Mouse (Mus musculus) lung, embryonic 16.5 days (tissue): Measurements from ENCODE around the gene Actbl2. TPM values are rescaled to one million over a fixed set of nuclear protein-coding genes. Genes with fewer than 3 reads are reported as not detected.

Experiments used
- ATAC-seq: fragments of 200-750 bp; cut with Nextera tagmentation; 2 replicates; pipeline ENCODE4 v1.8.0; 2017; ENCODE audit warnings: low read depth, mild to moderate bottlenecking, moderate library complexity
- H3K27ac ChIP-seq: fragments of 300-500 bp; sonication (generic); 2 replicates; pipeline ENCODE4 v1.5.1; 2014; ENCODE audit warnings: mild to moderate bottlenecking, control low read depth, low read length
- H3K27me3 ChIP-seq: fragments of 300-500 bp; sonication (generic); 2 replicates; pipeline ENCODE4 v1.6.1; 2014; ENCODE audit warnings: low read depth, low read length, mixed read lengths; ENCODE audit not compliant: control insufficient read depth, insufficient read depth
- H3K36me3 ChIP-seq: fragments of 300-500 bp; sonication (generic); 2 replicates; pipeline ENCODE4 v1.6.1; 2014; ENCODE audit warnings: low read length; ENCODE audit not compliant: control insufficient read depth, insufficient read depth
- H3K4me1 ChIP-seq: fragments of 300-500 bp; sonication (generic); replicated peaks from 2 replicates; pipeline ENCODE4 v1.6.1; 2014; ENCODE audit warnings: low read length, mixed read lengths; ENCODE audit not compliant: control insufficient read depth, insufficient read depth
- H3K4me2 ChIP-seq: fragments of 300-500 bp; sonication (generic); 2 replicates; pipeline ENCODE4 v1.6.1; 2014; ENCODE audit warnings: low read depth, low read length, control low read depth
- H3K4me3 ChIP-seq: fragments of 300-500 bp; sonication (generic); 2 replicates; pipeline ENCODE4 v1.5.1; 2014; ENCODE audit warnings: mild to moderate bottlenecking, low read length, control low read depth
- H3K9ac ChIP-seq: fragments of 300-500 bp; sonication (generic); 2 replicates; pipeline ENCODE4 v1.6.1; 2014; ENCODE audit warnings: low read length, control low read depth
- H3K9me3 ChIP-seq: fragments of 300-500 bp; sonication (generic); 2 replicates; pipeline ENCODE4 v1.6.1; 2016; ENCODE audit warnings: low read length; ENCODE audit not compliant: control insufficient read depth
- WGBS: fragments of 180-500 bp; shearing (Covaris S2); extraction: QIAGEN DNeasy Blood & Tissue Kit; methylation state at CpG from one replicate; pipeline ENCODE4 v1.1.7; 2014; 5-methylcytosine and 5-hydroxymethylcytosine counted together
- polyA plus RNA-seq: library from polyadenylated mRNA; unstranded; fragments of >200 nt; fragmentation: Nextera tagmentation; extraction: Ambion mirVana; gene quantifications from 2 replicates; pipeline ENCODE4 v1.2.1, GENCODE M21; 2015

Gene Actbl2
- polyA plus RNA-seq, 1 experiment from 2014 or later = not detected

DNA sequence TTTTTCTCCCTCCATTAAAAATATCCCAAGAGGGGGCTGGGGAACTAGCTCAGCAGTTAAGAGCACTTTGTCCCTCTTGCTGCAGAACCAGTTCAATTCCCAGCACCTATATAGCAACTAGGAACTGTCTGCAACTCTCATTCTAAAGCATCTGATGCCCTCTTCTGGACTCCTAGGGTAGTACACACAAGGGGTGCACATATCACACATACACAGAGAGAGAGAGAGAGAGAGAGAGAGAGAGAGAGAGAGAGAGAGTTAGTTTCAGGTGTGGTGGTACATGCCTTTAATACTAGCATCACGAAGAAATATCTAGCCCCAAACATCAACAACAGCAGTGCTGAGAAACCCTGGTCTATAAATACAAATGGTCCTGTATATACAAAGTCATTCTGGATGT lies 17.5 kb upstream of the Actbl2 start:
- ATAC-seq = no peak
- H3K4me2 ChIP-seq = no peak overlapping the region
- peaks cover 4% of the 10 kb centered on the region; the same call in 1 of the 2 replicates for H3K36me3 ChIP-seq
- no peak overlapping the region for H3K4me3 ChIP-seq
- peaks cover 26% of the 10 kb centered on the region for H3K4me1 ChIP-seq
- H3K27ac ChIP-seq = peak overlapping the region; percentile 29; the same call in 1 of the 2 replicates
- H3K9ac ChIP-seq = no peak overlapping the region
- H3K9me3 ChIP-seq = peaks cover 7% of the 10 kb centered on the region; the same call in 1 of the 2 replicates
- H3K27me3 ChIP-seq = no peaks in the 10 kb centered on the region
- WGBS = 72% methylated on average over 1 of the region's 1 CpGs

DNA sequence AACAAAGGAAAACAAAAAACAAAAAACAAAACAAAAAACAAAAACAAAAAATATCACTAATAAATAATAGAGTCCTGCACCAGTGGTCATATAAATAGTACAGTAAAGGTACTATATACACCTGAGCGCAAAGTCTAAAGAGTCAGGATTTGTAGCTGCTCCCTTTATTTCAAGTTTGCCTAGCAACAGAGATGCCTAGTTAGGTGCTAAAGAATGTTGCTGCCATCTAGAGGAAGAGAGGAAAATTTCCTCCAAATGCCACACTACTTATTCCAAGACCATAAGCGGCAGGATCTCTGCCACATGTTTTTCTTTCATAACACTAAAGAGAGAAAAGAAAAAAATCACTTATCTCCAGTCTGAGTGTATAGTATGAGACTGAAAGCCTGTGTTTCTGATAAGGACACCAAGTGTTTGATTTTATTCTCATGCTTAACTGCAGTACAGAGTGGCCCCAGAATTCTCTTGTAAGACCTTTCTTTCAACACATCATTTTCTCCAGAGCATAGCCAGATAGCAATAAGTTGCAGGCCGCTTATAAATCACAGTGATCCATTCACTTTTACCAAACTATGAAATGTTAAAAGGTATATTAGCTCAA lies 16.8 kb upstream of the Actbl2 start:
- Histone ChIP-seq H3K9me3 (peaks cover 7% of the 10 kb centered on the region; the same call in 1 of the 2 replicates), H3K9ac (no peak overlapping the region), H3K4me2 (no peak overlapping the region), H3K27me3 (no peaks in the 10 kb centered on the region), H3K36me3 (peaks cover 4% of the 10 kb centered on the region; the same call in 1 of the 2 replicates), H3K4me1 (peaks cover 26% of the 10 kb centered on the region), H3K4me3 (no peak overlapping the region), H3K27ac (0 out of 2 replicates have a peak overlapping the region, but pooled peaks have one; percentile 18)
- 11% methylated on average over 3 of the region's 3 CpGs for WGBS
- peak; percentile 72 for ATAC-seq

DNA sequence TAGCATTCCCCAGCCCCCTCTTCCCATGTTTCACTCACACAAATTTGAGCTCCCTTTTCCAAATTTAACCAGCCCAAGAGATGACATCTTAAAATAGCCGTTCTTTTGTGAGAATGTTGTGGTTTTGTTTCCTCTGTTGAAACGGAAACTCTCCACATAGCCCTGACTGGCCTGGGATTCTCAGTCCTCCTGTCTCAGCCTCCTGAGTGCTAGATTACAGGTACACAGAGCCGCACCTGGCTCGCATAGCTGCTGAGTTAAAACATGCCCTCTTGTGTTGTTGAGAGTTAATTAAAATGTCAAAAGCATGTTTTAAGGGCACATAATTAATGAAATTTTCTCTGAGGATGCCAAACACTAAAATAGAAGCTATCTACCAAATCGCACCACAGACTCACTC lies 3.7 kb upstream of the Actbl2 start:
- Histone ChIP-seq H3K4me2 (no peak overlapping the region), H3K36me3 (no peaks in the 10 kb centered on the region), H3K9me3 (no peaks in the 10 kb centered on the region), H3K4me1 (no peaks in the 10 kb centered on the region), H3K27me3 (no peaks in the 10 kb centered on the region), H3K9ac (no peak overlapping the region), H3K27ac (no peak overlapping the region), H3K4me3 (no peak overlapping the region)
- 75% methylated on average over 5 of the region's 5 CpGs for WGBS
- ATAC-seq = no peak

DNA sequence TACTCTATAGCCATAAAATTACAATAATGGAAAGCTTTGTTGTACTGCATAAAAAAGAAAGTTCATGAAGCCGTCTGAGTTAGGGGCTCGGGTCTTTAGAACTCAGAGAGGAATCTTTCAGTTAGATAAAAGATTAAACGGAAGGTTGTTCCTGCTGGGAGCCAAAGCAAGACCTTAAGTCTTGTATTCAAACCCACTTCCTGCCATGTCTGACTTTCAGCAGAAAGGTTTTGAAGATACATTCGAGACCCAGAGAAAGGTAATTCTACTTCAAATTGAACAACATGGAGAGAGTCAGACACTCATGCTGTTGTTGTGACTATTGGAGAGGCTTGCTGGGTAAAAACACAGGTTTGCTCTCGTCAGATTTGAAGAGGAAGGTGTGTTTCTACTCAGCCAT lies 3.0 kb upstream of the Actbl2 start:
- no peak overlapping the region for H3K27ac ChIP-seq
- H3K4me1 ChIP-seq = no peaks in the 10 kb centered on the region
- H3K9ac ChIP-seq = no peak overlapping the region
- H3K4me2 ChIP-seq = no peak overlapping the region
- no peak for ATAC-seq
- H3K36me3 ChIP-seq = no peaks in the 10 kb centered on the region
- no peaks in the 10 kb centered on the region for H3K9me3 ChIP-seq
- H3K4me3 ChIP-seq = no peak overlapping the region
- no peaks in the 10 kb centered on the region for H3K27me3 ChIP-seq
- WGBS = 69% methylated on average over 5 of the region's 5 CpGs

DNA sequence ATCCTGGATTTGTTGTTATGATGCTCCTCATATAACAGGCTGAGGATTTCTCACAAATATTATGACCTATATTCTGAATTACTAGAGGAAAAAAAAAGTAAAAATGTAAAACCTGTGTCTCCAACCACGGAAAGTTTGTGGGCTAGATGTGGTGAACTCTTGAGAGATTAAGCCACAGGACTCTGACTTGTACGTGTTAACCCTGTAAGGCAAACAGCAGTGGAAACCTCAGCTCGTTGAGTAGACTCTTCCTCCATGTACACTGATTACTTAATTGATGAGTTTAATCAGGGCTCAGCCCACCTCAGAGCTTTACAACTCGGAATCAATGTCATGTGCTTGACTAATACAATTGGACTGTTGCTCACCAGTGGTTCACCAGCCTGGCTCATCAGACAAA lies 3.2 kb downstream of the Actbl2 start:
- H3K36me3 ChIP-seq = no peaks in the 10 kb centered on the region
- H3K4me3 ChIP-seq = no peak overlapping the region
- H3K4me1 ChIP-seq = no peaks in the 10 kb centered on the region
- no peaks in the 10 kb centered on the region for H3K27me3 ChIP-seq
- H3K9me3 ChIP-seq = no peaks in the 10 kb centered on the region
- 72% methylated on average over 4 of the region's 4 CpGs for whole genome bisulfite sequencing
- H3K4me2 ChIP-seq = no peak overlapping the region
- no peak for ATAC-seq
- no peak overlapping the region for H3K27ac ChIP-seq
- no peak overlapping the region for H3K9ac ChIP-seq

DNA sequence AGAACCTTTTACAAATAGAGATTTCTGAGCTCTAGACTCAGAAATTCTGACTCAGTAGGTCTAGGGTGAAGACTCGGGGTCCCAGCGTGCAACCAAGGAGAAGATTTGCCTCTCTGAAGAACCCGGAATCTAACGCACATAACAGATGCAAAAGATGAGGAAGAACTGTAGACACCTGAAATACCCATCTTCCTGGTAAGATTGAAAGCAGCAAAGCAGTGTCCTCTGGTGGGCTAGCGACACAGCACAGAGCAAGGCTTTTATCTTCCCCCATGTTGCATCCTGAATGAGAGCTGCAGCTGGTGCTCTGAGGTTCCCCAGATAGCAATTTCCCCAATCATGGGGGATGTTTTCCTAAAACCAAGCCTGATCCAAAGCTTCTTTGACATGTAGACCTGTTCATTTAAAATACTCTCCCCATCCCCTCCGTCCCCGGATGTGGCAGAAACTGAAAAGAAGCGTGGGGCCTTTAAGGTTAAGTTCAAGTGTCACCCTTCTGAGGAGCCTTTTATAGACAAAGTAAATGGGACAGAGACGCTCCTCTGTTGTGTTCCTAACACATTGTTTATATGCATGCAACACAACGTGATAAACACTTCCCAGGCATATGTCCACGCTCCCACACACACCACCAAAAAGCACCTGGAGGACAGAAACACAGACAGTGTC lies 3.7 kb downstream of the Actbl2 start:
- H3K4me1 ChIP-seq = no peaks in the 10 kb centered on the region
- no peak for ATAC-seq
- H3K27me3 ChIP-seq = no peaks in the 10 kb centered on the region
- H3K36me3 ChIP-seq = no peaks in the 10 kb centered on the region
- no peak overlapping the region for H3K4me3 ChIP-seq
- no peak overlapping the region for H3K4me2 ChIP-seq
- 79% methylated on average over 11 of the region's 11 CpGs for WGBS
- H3K27ac ChIP-seq = no peak overlapping the region
- H3K9me3 ChIP-seq = no peaks in the 10 kb centered on the region
- H3K9ac ChIP-seq = no peak overlapping the region

DNA sequence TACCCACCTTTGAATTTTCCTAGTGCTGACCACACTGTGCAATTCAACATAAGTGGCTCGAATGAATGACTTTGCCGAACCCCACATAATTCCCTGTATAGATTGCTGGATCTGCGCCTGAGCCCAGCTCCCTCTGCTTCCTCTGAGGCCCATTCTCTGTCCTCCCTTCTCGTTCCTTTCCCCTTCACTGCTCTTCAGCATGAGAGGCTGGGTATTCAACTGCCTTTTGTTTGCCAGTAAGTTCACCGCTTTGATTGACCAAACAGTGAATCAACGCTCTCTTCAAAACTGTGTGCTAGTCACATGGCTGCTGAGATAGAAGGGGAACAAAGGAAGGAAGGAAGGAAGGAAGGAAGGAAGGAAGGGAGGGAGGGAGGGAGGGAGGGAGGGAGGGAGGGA lies 4.3 kb downstream of the Actbl2 start:
- H3K36me3 ChIP-seq = no peaks in the 10 kb centered on the region
- no peak for ATAC-seq
- H3K27ac ChIP-seq = no peak overlapping the region
- no peak overlapping the region for H3K4me3 ChIP-seq
- H3K27me3 ChIP-seq = no peaks in the 10 kb centered on the region
- no peaks in the 10 kb centered on the region for H3K4me1 ChIP-seq
- WGBS = 55% methylated on average over 6 of the region's 6 CpGs
- H3K9me3 ChIP-seq = no peaks in the 10 kb centered on the region
- H3K9ac ChIP-seq = no peak overlapping the region
- no peak overlapping the region for H3K4me2 ChIP-seq

DNA sequence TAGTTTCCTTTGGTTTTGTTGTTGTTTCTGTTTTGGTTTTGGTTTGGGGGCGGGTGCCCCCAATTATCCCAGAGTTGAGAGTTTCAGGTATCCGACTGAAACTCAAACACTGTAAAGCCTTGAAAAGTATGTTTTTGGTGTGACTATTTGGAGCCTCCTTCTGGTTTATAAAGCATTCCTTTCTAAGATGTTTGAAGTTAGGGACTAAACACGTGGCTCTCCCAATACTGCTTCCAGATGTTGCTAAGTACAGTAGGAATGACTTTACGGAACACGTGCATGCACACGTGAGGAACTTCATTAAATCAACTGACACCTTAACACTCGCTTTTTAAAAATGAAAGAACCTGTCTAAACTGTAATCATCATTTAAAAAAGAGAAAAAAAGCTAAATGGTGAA lies 4.9 kb downstream of the Actbl2 start:
- H3K9me3 ChIP-seq = no peaks in the 10 kb centered on the region
- H3K4me1 ChIP-seq = no peaks in the 10 kb centered on the region
- no peaks in the 10 kb centered on the region for H3K27me3 ChIP-seq
- no peak overlapping the region for H3K4me3 ChIP-seq
- 66% methylated on average over 7 of the region's 7 CpGs for WGBS
- H3K36me3 ChIP-seq = no peaks in the 10 kb centered on the region
- no peak overlapping the region for H3K9ac ChIP-seq
- no peak overlapping the region for H3K27ac ChIP-seq
- H3K4me2 ChIP-seq = no peak overlapping the region
- no peak for ATAC-seq

DNA sequence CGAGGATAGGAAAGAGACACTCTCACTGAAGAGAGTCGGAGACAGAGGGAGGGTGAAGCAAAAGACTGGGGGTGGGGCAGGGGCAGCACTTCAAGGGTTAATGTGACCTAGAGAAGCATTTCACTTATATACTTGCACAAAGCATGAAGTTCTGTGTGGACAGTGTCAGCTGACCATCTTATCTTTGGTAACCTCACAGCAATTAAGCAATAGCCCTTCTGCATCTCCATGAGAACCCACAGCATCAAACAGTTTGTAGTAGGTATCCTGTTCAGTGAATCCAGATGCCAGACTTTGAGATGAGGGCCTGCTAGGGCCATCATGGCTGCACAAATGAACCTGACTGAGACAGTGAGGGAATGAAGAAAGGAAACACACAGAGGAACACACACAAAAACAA lies 8.4 kb downstream of the Actbl2 start:
- Histone ChIP-seq H3K4me1 (peaks cover 6% of the 10 kb centered on the region), H3K36me3 (no peaks in the 10 kb centered on the region), H3K27me3 (no peaks in the 10 kb centered on the region), H3K9ac (no peak overlapping the region), H3K27ac (no peak overlapping the region), H3K9me3 (no peaks in the 10 kb centered on the region), H3K4me3 (no peak overlapping the region), H3K4me2 (no peak overlapping the region)
- ATAC-seq = no peak
- 71% methylated on average over 2 of the region's 2 CpGs for WGBS
